Mouse (Mus musculus): ENCODE data around the gene Uba7. TPM values are rescaled to one million over a fixed set of nuclear protein-coding genes. Genes with fewer than 3 reads are reported as not detected.

The Uba7 gene
- total RNA-seq, 2 experiments from 2014 or later, result 3.6 to 4.2 TPM

- DNase-seq (ENCODE audit: low spot score in 2 of 2), result no peak
- intact Hi-C loops (cut with DNase I), result no loop called here
Observed at GRCm38 (mm10) chr9:108032126-108032525, 56.8 kb downstream of the Uba7 start.

Other genes with a start within 250 kb of the Uba7 start
- 100 to 1,000 TPM; 147 to 166 TPM for gene Rbm5, start 204.5 kb upstream of the Uba7 start, total RNA-seq (2021)
- gene Rbm6, start 102.3 kb upstream of the Uba7 start, total RNA-seq (2021), result 10 to 100 TPM; 57.0 to 57.8 TPM
- 10 to 100 TPM; 21.2 to 21.9 TPM for gene Mon1a, start 87.4 kb upstream of the Uba7 start, total RNA-seq (2021)
- 1 to 10 TPM; 1.2 to 1.7 TPM for gene Mst1r, start 68.6 kb upstream of the Uba7 start, total RNA-seq (2021)
- not detected for gene Actl11, start 47.0 kb upstream of the Uba7 start, total RNA-seq (2021)
- gene Camkv, start 39.8 kb upstream of the Uba7 start, total RNA-seq (2021), result 100 to 1,000 TPM; 382 to 398 TPM
- 10 to 100 TPM in 1 of 2 experiments, 1 to 10 TPM in 1; 9.3 to 12.0 TPM for gene Traip, start 25.4 kb upstream of the Uba7 start, total RNA-seq (2021)
- under 1 TPM in 1 of 2 experiments, not detected in 1; 0.79 TPM for gene Gm20661, start 7.6 kb downstream of the Uba7 start, total RNA-seq (2021)
- 1 to 10 TPM; 2.7 to 3.1 TPM for gene Inka1, start 10.4 kb downstream of the Uba7 start, total RNA-seq (2021)
- gene Cdhr4, start 17.0 kb downstream of the Uba7 start, total RNA-seq (2021), result 1 to 10 TPM; 1.7 to 1.9 TPM
- gene Gm20662, start 20.8 kb downstream of the Uba7 start, total RNA-seq (2021), result 1 to 10 TPM; 2.1 to 3.2 TPM
- 100 to 1,000 TPM; 175 to 179 TPM for gene Ip6k1, start 27.0 kb downstream of the Uba7 start, total RNA-seq (2021)
- gene Gmppb, start 73.7 kb downstream of the Uba7 start, total RNA-seq (2021), result 10 to 100 TPM; 19.0 to 22.1 TPM
- gene Amigo3, start 77.7 kb downstream of the Uba7 start, total RNA-seq (2021), result 1 to 10 TPM; 1.5 to 2.0 TPM
- not detected for gene Mst1, start 104.9 kb downstream of the Uba7 start, total RNA-seq (2021)
- gene Rnf123, start 107.8 kb downstream of the Uba7 start, total RNA-seq (2021), result 100 to 1,000 TPM in 1 of 2 experiments, 10 to 100 TPM in 1; 93.9 to 103 TPM
- 10 to 100 TPM; 33.3 to 35.4 TPM for gene Apeh, start 119.1 kb downstream of the Uba7 start, total RNA-seq (2021)
- gene Bsn, start 214.9 kb downstream of the Uba7 start, total RNA-seq (2021), result 100 to 1,000 TPM; 223 to 244 TPM